Mouse (Mus musculus) heart, postnatal 14 days (tissue): ENCODE data around the gene Tenm3. TPM values are rescaled to one million over a fixed set of nuclear protein-coding genes. Genes with fewer than 3 reads are reported as not detected.

Experiments used
- DNase-seq, 2 experiments: peaks; one replicate each; pipeline ENCODE4 v3.0.0; 2021 to 2022
- intact Hi-C: fragments of 180-260 bp; cut with DNase I; formaldehyde crosslinking; loops from one replicate; pipeline ENCODE4 v1.15.1; 2025
- long read RNA-seq, 2 experiments: library from polyadenylated mRNA; stranded (forward); transcript quantifications; one replicate each; pipeline ENCODE4 v2.0.0; 2021
- total RNA-seq, 2 experiments: library from RNA; stranded (reverse); gene quantifications; 2 replicates each; pipeline ENCODE4 v1.2.3; 2021

The Tenm3 gene
- 1 to 10 TPM; 4.3 to 5.0 TPM for total RNA-seq
- long read RNA-seq, experiment 1, partial matches to known transcripts, result 1 of 1 reads
- long read RNA-seq, experiment 1, other reads (novel, unspliced or antisense), result 0 of 1 reads
- long read RNA-seq, experiment 2, partial matches to known transcripts, result 2 of 3 reads
- long read RNA-seq, experiment 2, other reads (novel, unspliced or antisense), result 1 of 3 reads

GRCm38 (mm10) chr8:48843931-48844285 is at the start of gene Tenm3:
Gene Tenm3, minus strand, starts transcription at chr8:48843951.
- intact Hi-C loops, result loop anchor here (10.0 kb wide), 2 partner anchors 149 to 289 kb away; no protein-coding TSS in a partner anchor
- peak in 1 of 2 experiments; percentile 9 for DNase-seq

GRCm38 (mm10) chr8:48890216-48890765 is 46.5 kb upstream of the Tenm3 start:
- DNase-seq, result no peak
- intact Hi-C loops, result no loop called here

GRCm38 (mm10) chr8:48884270-48884669 is 40.5 kb upstream of the Tenm3 start:
- DNase-seq, result no peak

GRCm38 (mm10) chr8:48880585-48880984 is 36.8 kb upstream of the Tenm3 start:
- no peak for DNase-seq
- intact Hi-C loops, result no loop called here

More at GRCm38 (mm10) chr8:48884270-48884669, 40.5 kb upstream of the Tenm3 start:
- intact Hi-C loops, result no loop called here

GRCm38 (mm10) chr8:48865972-48866371 is 22.2 kb upstream of the Tenm3 start:
- no peak for DNase-seq
- intact Hi-C loops, result no loop called here

GRCm38 (mm10) chr8:48865485-48865884 is 21.7 kb upstream of the Tenm3 start:
- DNase-seq, result no peak
- intact Hi-C loops, result no loop called here

- intact Hi-C loops, result no loop called here
- DNase-seq, result no peak
Measured at GRCm38 (mm10) chr8:48850223-48851010, 6.7 kb upstream of the Tenm3 start.

GRCm38 (mm10) chr8:48849091-48849616 is 5.4 kb upstream of the Tenm3 start:
- no peak for DNase-seq
- intact Hi-C loops, result loop anchor here (10.0 kb wide), 2 partner anchors 154 to 294 kb away; no protein-coding TSS in a partner anchor

- intact Hi-C loops, result loop anchor here (10.0 kb wide), 2 partner anchors 150 to 290 kb away; no protein-coding TSS in a partner anchor
Measured at GRCm38 (mm10) chr8:48844961-48845360, 1.2 kb upstream of the Tenm3 start.

GRCm38 (mm10) chr8:48844370-48844905 is 687 bp upstream of the Tenm3 start:
- no peak for DNase-seq
- intact Hi-C loops, result loop anchor here (10.0 kb wide), 2 partner anchors 150 to 290 kb away; no protein-coding TSS in a partner anchor

More at GRCm38 (mm10) chr8:48844961-48845360, 1.2 kb upstream of the Tenm3 start:
- no peak for DNase-seq

- peak; percentile 49 to 55 for DNase-seq
- intact Hi-C loops, result loop anchor here (10.0 kb wide), 2 partner anchors 148 to 288 kb away; no protein-coding TSS in a partner anchor
Measured at GRCm38 (mm10) chr8:48842991-48843930, 490 bp downstream of the Tenm3 start.

GRCm38 (mm10) chr8:48842516-48842990 is 1.2 kb downstream of the Tenm3 start:
- DNase-seq, result no peak
- intact Hi-C loops, result loop anchor here (10.0 kb wide), 2 partner anchors 148 to 288 kb away; no protein-coding TSS in a partner anchor

GRCm38 (mm10) chr8:48842035-48842434 is 1.7 kb downstream of the Tenm3 start:
- intact Hi-C loops, result loop anchor here (10.0 kb wide), 2 partner anchors 147 to 287 kb away; no protein-coding TSS in a partner anchor
- no peak for DNase-seq

- intact Hi-C loops, result no loop called here
- DNase-seq, result no peak
Measured at GRCm38 (mm10) chr8:48835745-48836144, 8.0 kb downstream of the Tenm3 start.

- DNase-seq, result peak in 1 of 2 experiments; percentile 21
- intact Hi-C loops, result no loop called here
Measured at GRCm38 (mm10) chr8:48827454-48827853, 16.3 kb downstream of the Tenm3 start.

GRCm38 (mm10) chr8:48825666-48826065 is 18.1 kb downstream of the Tenm3 start:
- DNase-seq, result no peak
- intact Hi-C loops, result no loop called here

GRCm38 (mm10) chr8:48822291-48822690 is 21.5 kb downstream of the Tenm3 start:
- DNase-seq, result no peak
- intact Hi-C loops, result no loop called here

GRCm38 (mm10) chr8:48819962-48820361 is 23.8 kb downstream of the Tenm3 start:
- intact Hi-C loops, result no loop called here
- DNase-seq, result no peak

GRCm38 (mm10) chr8:48819348-48819747 is 24.4 kb downstream of the Tenm3 start:
- intact Hi-C loops, result no loop called here
- DNase-seq, result no peak
